ENCODE assay signal across 7 mouse cellular contexts in genomic region chr1:74303509-74304338, GRCm38 (mm10). TPM values are rescaled to one million over a fixed set of nuclear protein-coding genes. Genes with fewer than 3 reads are reported as not detected.
DNase-seq lines count a peak whose midpoint lies in the region; ATAC-seq and TF ChIP-seq lines count a peak whose summit lies in the region.

No protein-coding gene starts in this region.

- H3K4me3 ChIP-seq in hindbrain, embryonic 15.5 days, result peak overlapping the region; percentile 45
- peak overlapping the region; percentile 70 for H3K4me3 ChIP-seq in limb, embryonic 10.5 days
- peak overlapping the region; percentile 76 for H3K4me3 ChIP-seq in small intestine, adult 2 months (ENCODE audit: low read depth, low read length)

- peak; percentile 89 for TF ChIP-seq POLR2A in small intestine, adult 2 months (IDR thresholded peaks at IDR 0.05; ENCODE audit: low read depth, low read length)

- ATAC-seq in hindbrain, embryonic 15.5 days (ENCODE audit: low FRiP score, low read depth), result peak; percentile 77

- H3K4me1 ChIP-seq in hindbrain, embryonic 15.5 days (replicated peaks), result peaks cover 9% of the 10 kb centered on the region
- peaks cover 34% of the 10 kb centered on the region for H3K4me1 ChIP-seq in limb, embryonic 10.5 days
- peaks cover 34% of the 10 kb centered on the region for H3K4me1 ChIP-seq in small intestine, adult 2 months (ENCODE audit: control insufficient read depth, insufficient read depth, insufficient read length, low read length)

- H3K27me3 ChIP-seq in hindbrain, embryonic 15.5 days, result peaks cover 19% of the 10 kb centered on the region
- H3K27me3 ChIP-seq in limb, embryonic 10.5 days (ENCODE audit: low read depth, poor library complexity, severe bottlenecking), result no peaks in the 10 kb centered on the region
- no peaks in the 10 kb centered on the region for H3K27me3 ChIP-seq in small intestine, adult 2 months (ENCODE audit: control insufficient read depth, insufficient read depth, low read length)

- peak overlapping the region; percentile 65 for H3K27ac ChIP-seq in hindbrain, embryonic 15.5 days (replicated peaks)
- peak overlapping the region; percentile 84 for H3K27ac ChIP-seq in limb, embryonic 10.5 days
- H3K27ac ChIP-seq in small intestine, adult 2 months (ENCODE audit: insufficient read depth, low read depth, low read length), result peak overlapping the region; percentile 91

- H3K4me2 ChIP-seq in hindbrain, embryonic 15.5 days, result peak overlapping the region; percentile 75

- WGBS in hindbrain, embryonic 15.5 days, result under 1% methylated on average over 52 of the region's 56 CpGs
- WGBS in limb, embryonic 10.5 days, result under 1% methylated on average over 56 of the region's 56 CpGs
- under 1% methylated on average over 56 of the region's 56 CpGs for WGBS in small intestine, adult 2 months

- H3K9ac ChIP-seq in hindbrain, embryonic 15.5 days, result peak overlapping the region; percentile 48

- no peaks in the 10 kb centered on the region; the same call in 1 of the 2 replicates for H3K36me3 ChIP-seq in hindbrain, embryonic 15.5 days
- no peaks in the 10 kb centered on the region for H3K36me3 ChIP-seq in limb, embryonic 10.5 days
- H3K36me3 ChIP-seq in small intestine, adult 2 months (ENCODE audit: control insufficient read depth, insufficient read depth, low read length), result no peaks in the 10 kb centered on the region

- no peak for TF ChIP-seq CTCF in small intestine, adult 2 months (IDR thresholded peaks at IDR 0.05; ENCODE audit: extremely low read depth, insufficient read length, insufficient replicate concordance, low read depth, low read length)

- peak; percentile 88 to 97 for DNase-seq in adrenal gland, adult (ENCODE audit: inconsistent age in 2 of 2, low spot score in 1 of 2)
- peak; percentile 45 to 48 for DNase-seq in cerebellum, postnatal 14 days
- peak; percentile 75 to 79 for DNase-seq in gastrocnemius, adult 8-10 months (ENCODE audit: low spot score in 2 of 2)
- peak; percentile 78 for DNase-seq in limb, embryonic 10.5 days (ENCODE audit: low spot score)
- DNase-seq in mesoderm, embryonic 11.5 days (ENCODE audit: low read depth, low spot score), result peak; percentile 51

- H3K9me3 ChIP-seq in hindbrain, embryonic 15.5 days, result no peaks in the 10 kb centered on the region
- no peaks in the 10 kb centered on the region for H3K9me3 ChIP-seq in limb, embryonic 10.5 days (replicated peaks)

RNA-seq across cellular contexts. Expression of gene Tmbim1, which starts 1.7 kb away (rescaled TPM):
- 10 to 100 TPM; 31.3 to 38.1 (median 32.9) TPM for total RNA-seq in gastrocnemius, adult 8-10 months (2022)
- 11.1 and 11.5 TPM in 2 replicates for polyA plus RNA-seq in hindbrain, embryonic 15.5 days (2015; fragmentation: Nextera tagmentation; extraction: Ambion mirVana)
- polyA plus RNA-seq in limb, embryonic 10.5 days (2016; fragmentation: Nextera tagmentation; extraction: Ambion mirVana), result 10.7 and 12.0 TPM in 2 replicates
- polyA plus RNA-seq in small intestine, adult 2 months (2012; rRNA removed), result 497 and 689 TPM in 2 replicates

RNA-seq across cellular contexts. Expression of gene Pnkd, which starts 19.0 kb away (rescaled TPM):
- total RNA-seq in gastrocnemius, adult 8-10 months (2022), result 10 to 100 TPM; 51.9 to 56.2 (median 53.1) TPM
- 137 and 144 TPM in 2 replicates for polyA plus RNA-seq in hindbrain, embryonic 15.5 days (2015; fragmentation: Nextera tagmentation; extraction: Ambion mirVana)
- polyA plus RNA-seq in limb, embryonic 10.5 days (2016; fragmentation: Nextera tagmentation; extraction: Ambion mirVana), result 113 and 121 TPM in 2 replicates
- polyA plus RNA-seq in small intestine, adult 2 months (2012; rRNA removed), result 36.9 and 62.6 TPM in 2 replicates

RNA-seq across cellular contexts. Expression of gene Aamp, which starts 19.2 kb away (rescaled TPM):
- total RNA-seq in gastrocnemius, adult 8-10 months (2022), result 10 to 100 TPM; 73.2 to 88.7 (median 78.0) TPM
- polyA plus RNA-seq in hindbrain, embryonic 15.5 days (2015; fragmentation: Nextera tagmentation; extraction: Ambion mirVana), result 212 and 217 TPM in 2 replicates
- 263 and 272 TPM in 2 replicates for polyA plus RNA-seq in limb, embryonic 10.5 days (2016; fragmentation: Nextera tagmentation; extraction: Ambion mirVana)
- polyA plus RNA-seq in small intestine, adult 2 months (2012; rRNA removed), result 81.6 and 160 TPM in 2 replicates

RNA-seq across cellular contexts. Expression of gene Gpbar1, which starts 25.4 kb away (rescaled TPM):
- total RNA-seq in gastrocnemius, adult 8-10 months (2022), result not detected
- not detected in 2 replicates for polyA plus RNA-seq in hindbrain, embryonic 15.5 days (2015; fragmentation: Nextera tagmentation; extraction: Ambion mirVana)
- 0.26 TPM in 1 of 2 replicates, not detected in the other for polyA plus RNA-seq in limb, embryonic 10.5 days (2016; fragmentation: Nextera tagmentation; extraction: Ambion mirVana)
- 1.8 and 3.1 TPM in 2 replicates for polyA plus RNA-seq in small intestine, adult 2 months (2012; rRNA removed)

RNA-seq across cellular contexts. Expression of gene Catip, which starts 58.2 kb away (rescaled TPM):
- total RNA-seq in gastrocnemius, adult 8-10 months (2022), result under 1 TPM in 3 of 4 experiments, not detected in 1; 0.21 to 0.44 (median 0.36) TPM
- polyA plus RNA-seq in hindbrain, embryonic 15.5 days (2015; fragmentation: Nextera tagmentation; extraction: Ambion mirVana), result 1.1 and 2.4 TPM in 2 replicates
- polyA plus RNA-seq in limb, embryonic 10.5 days (2016; fragmentation: Nextera tagmentation; extraction: Ambion mirVana), result 0.29 and 0.38 TPM in 2 replicates
- 0.05 and 0.39 TPM in 2 replicates for polyA plus RNA-seq in small intestine, adult 2 months (2012; rRNA removed)

Comparison
In these comparisons a context has a peak if more than half of its experiments do, and no peak if none do; other contexts are left out.
1. Peak in every context shown above with its lines: DNase-seq, ATAC-seq, H3K4me3 ChIP-seq and H3K27ac ChIP-seq.
2. RNA of gene Tmbim1, which starts 1.7 kb away (polyA plus RNA-seq): 497 to 689 TPM in small intestine, adult 2 months; 11.1 to 11.5 TPM in hindbrain, embryonic 15.5 days and 10.7 to 12.0 TPM in limb, embryonic 10.5 days; every median in the first group is over 10 times any median in the second.